Mouse (Mus musculus) liver, postnatal 0 days (tissue): ENCODE data around the gene Kera. TPM values are rescaled to one million over a fixed set of nuclear protein-coding genes. Genes with fewer than 3 reads are reported as not detected.

Experiments
- ATAC-seq: fragments of 200-750 bp; cut with Nextera tagmentation; 2 replicates; pipeline ENCODE4 v1.8.0; 2017; ENCODE audit warnings: mild to moderate bottlenecking, moderate library complexity
- DNase-seq: peaks from one replicate; pipeline ENCODE4 v3.0.0-alpha.2; 2016
- H3K27ac ChIP-seq: fragments of 300-500 bp; sonication (generic); 2 replicates; pipeline ENCODE4 v1.5.1; 2014; ENCODE audit warnings: antibody characterized with exemption, moderate library complexity, mild to moderate bottlenecking, low read depth
- H3K27me3 ChIP-seq: fragments of 300-500 bp; sonication (generic); 2 replicates; pipeline ENCODE4 v1.6.1; 2014; ENCODE audit warnings: low read length, control low read depth, mixed read lengths; ENCODE audit not compliant: insufficient read depth
- H3K36me3 ChIP-seq: fragments of 300-500 bp; sonication (generic); replicated peaks from 2 replicates; pipeline ENCODE4 v1.6.1; 2014; ENCODE audit warnings: mild to moderate bottlenecking, control low read depth, low read length, moderate library complexity, mixed read lengths; ENCODE audit not compliant: insufficient read depth
- H3K4me1 ChIP-seq: fragments of 300-500 bp; sonication (generic); 2 replicates; pipeline ENCODE4 v1.6.1; 2014; ENCODE audit warnings: antibody characterized with exemption, mild to moderate bottlenecking, control low read depth; ENCODE audit not compliant: insufficient read depth
- H3K4me2 ChIP-seq: fragments of 300-500 bp; sonication (generic); 2 replicates; pipeline ENCODE4 v1.6.1; 2014; ENCODE audit warnings: low read depth, mild to moderate bottlenecking, low read length, moderate library complexity, mixed read lengths
- H3K4me3 ChIP-seq: fragments of 300-500 bp; sonication (generic); 2 replicates; pipeline ENCODE4 v1.5.1; 2014; ENCODE audit warnings: low read depth, low read length
- H3K9ac ChIP-seq: fragments of 300-500 bp; sonication (generic); replicated peaks from 2 replicates; pipeline ENCODE4 v1.6.1; 2014; ENCODE audit warnings: mild to moderate bottlenecking, moderate library complexity
- H3K9me3 ChIP-seq: fragments of 300-500 bp; sonication (generic); 2 replicates; pipeline ENCODE4 v1.6.1; 2016; ENCODE audit warnings: mild to moderate bottlenecking, control low read depth, low read length, mixed read lengths
- CTCF ChIP-seq: sonication (generic); IDR thresholded peaks from 2 replicates; pipeline ENCODE4 v1.5.1; 2016; ENCODE audit warnings: antibody characterized with exemption, low read depth
- EP300 ChIP-seq: IDR thresholded peaks from 2 replicates; pipeline ENCODE4 v1.6.1; 2016; ENCODE audit warnings: antibody characterized with exemption, low read depth, mild to moderate bottlenecking
- WGBS: fragments of 180-500 bp; shearing (Covaris S2); extraction: QIAGEN DNeasy Blood & Tissue Kit; methylation state at CpG from one replicate; pipeline ENCODE4 v1.1.7; 2014; ENCODE audit not compliant: insufficient replicate concordance; 5-methylcytosine and 5-hydroxymethylcytosine counted together
- polyA plus RNA-seq: library from polyadenylated mRNA; unstranded; fragments of >200 nt; fragmentation: Nextera tagmentation; extraction: Ambion mirVana; gene quantifications from 2 replicates; pipeline ENCODE4 v1.2.1, GENCODE M21; 2015

The Kera gene
- not detected in 2 replicates for polyA plus RNA-seq

DNA sequence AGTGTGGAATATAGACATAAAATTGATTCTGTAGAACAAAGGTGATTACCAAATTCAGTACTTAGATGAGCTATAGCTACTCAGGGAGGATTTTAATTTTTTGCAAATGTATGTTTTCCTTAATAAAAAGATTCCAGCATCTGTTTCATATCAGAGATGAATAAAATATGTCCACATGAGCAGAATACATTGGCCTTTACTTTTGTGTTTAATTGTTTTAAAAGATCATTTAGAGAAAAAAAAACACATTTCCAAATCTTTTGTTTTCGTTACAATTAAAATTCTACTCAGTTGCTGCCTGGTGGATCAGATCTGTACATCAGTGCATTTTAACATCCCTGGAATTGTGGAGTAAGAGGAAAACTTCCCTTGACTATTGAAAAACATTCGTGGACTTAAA is at the start of gene Kera:
Gene Kera (plus strand): TSS at position 301 of the 400 bp plus-strand sequence.
- Histone ChIP-seq H3K4me2 (no peak within 1 kb of the TSS), H3K9me3 (no peaks in the 10 kb centered on the region), H3K4me1 (no peaks in the 10 kb centered on the region), H3K27ac (no peak within 1 kb of the TSS), H3K4me3 (no peak within 1 kb of the TSS), H3K9ac (no peak within 1 kb of the TSS), H3K27me3 (no peaks in the 10 kb centered on the region), H3K36me3 (no peaks in the 10 kb centered on the region)
- no peak for DNase-seq
- WGBS: 66% methylated on average over 2 of the region's 2 CpGs
- no peak for ATAC-seq
- TF ChIP-seq CTCF (no peak), EP300 (no peak)

DNA sequence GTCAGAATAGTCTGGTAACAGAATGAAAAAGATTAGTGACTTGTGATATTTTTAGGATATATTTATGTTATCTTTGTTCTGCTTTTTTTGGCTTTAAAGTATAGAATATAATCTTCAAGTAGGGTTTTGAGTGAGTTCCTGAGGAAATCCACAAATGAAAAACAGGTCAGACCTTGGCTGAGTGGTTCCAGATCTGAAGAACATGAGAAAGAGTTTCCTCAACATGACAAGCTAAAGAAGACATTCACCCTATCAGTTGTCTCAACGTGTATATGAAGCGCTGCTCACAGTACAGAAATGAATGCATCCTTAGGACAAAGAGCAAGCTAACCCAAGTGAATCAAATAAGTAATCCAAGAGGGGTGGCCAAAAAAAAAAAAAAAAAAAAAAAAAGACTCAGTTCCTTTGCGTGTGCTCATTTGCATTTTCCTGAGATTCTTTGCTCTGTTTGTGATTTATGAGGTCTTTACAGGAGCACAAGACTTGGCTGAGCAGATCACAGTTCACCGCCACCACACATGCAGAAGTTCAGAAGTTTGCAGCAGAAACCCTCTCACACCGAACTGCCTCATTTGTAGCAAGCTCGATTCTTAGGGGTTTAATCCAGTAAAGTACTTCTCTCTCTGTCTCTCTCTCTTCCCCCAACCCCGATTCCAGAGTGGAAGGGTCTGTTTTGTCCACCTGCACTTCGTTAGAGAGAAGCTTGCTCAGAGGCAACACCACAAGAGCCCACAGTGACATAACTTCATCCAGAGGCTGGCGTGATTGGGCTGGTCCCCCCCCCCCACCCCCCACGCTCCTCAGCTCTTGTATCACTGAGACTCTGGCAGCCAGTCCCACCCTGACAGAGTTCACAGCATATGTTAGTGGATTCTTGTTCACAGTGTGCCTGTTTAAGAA is 41.5 kb upstream of the Kera start, which contains the start of gene Lum:
Gene Lum (plus strand): TSS at position 172 of the 900 bp plus-strand sequence.
- no peak within 1 kb of the TSS for H3K4me2 ChIP-seq
- DNase-seq (no peak), ATAC-seq (no peak)
- H3K36me3 ChIP-seq: no peaks in the 10 kb centered on the region
- H3K4me3 ChIP-seq: no peak within 1 kb of the TSS
- H3K27ac ChIP-seq: no peak within 1 kb of the TSS
- no peaks in the 10 kb centered on the region for H3K4me1 ChIP-seq
- no peaks in the 10 kb centered on the region for H3K27me3 ChIP-seq
- H3K9me3 ChIP-seq: no peaks in the 10 kb centered on the region
- TF ChIP-seq EP300: no peak
- TF ChIP-seq CTCF: no peak
- no peak within 1 kb of the TSS for H3K9ac ChIP-seq
- WGBS: 52% methylated on average over 10 of the region's 10 CpGs

GRCm38 (mm10) chr10:97567489-97568135 is 39.1 kb upstream of the Kera start:
- Histone ChIP-seq H3K4me3 (no peak overlapping the region), H3K9me3 (no peaks in the 10 kb centered on the region), H3K4me1 (no peaks in the 10 kb centered on the region), H3K36me3 (no peaks in the 10 kb centered on the region), H3K27ac (no peak overlapping the region), H3K4me2 (no peak overlapping the region), H3K9ac (no peak overlapping the region), H3K27me3 (no peaks in the 10 kb centered on the region)
- ATAC-seq (no peak), DNase-seq (peak; percentile 15)
- TF ChIP-seq EP300 (no peak), CTCF (no peak)
- WGBS: 63% methylated on average over 8 of the region's 8 CpGs

GRCm38 (mm10) chr10:97582543-97583231 is 24.0 kb upstream of the Kera start:
- WGBS: 70% methylated on average over 4 of the region's 4 CpGs
- TF ChIP-seq EP300 (no peak), CTCF (no peak)
- H3K4me1 ChIP-seq: no peaks in the 10 kb centered on the region
- no peak for DNase-seq
- no peak for ATAC-seq
- no peaks in the 10 kb centered on the region for H3K27me3 ChIP-seq
- no peak overlapping the region for H3K4me2 ChIP-seq
- H3K27ac ChIP-seq: no peak overlapping the region
- no peaks in the 10 kb centered on the region for H3K9me3 ChIP-seq
- H3K9ac ChIP-seq: no peak overlapping the region
- no peaks in the 10 kb centered on the region for H3K36me3 ChIP-seq
- H3K4me3 ChIP-seq: no peak overlapping the region

DNA sequence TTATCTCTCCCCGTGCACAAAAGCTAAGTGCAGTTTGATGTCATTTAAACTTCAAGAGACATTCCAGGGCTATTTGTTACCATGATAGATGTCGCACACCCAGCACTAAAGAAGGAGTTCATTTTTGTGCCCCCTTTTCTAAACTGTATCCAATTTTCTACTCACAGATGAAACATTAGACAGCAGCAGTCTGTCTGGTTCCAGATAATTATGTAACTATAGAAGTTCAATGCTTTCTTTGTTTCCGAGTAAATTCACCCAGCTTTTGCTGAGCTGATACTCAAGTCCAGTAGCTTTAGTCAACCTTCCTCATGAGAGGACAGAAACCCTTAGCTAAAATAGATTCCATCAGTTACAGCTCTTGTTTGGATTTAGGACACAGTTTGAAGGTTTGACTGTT is 22.5 kb upstream of the Kera start:
- Histone ChIP-seq H3K4me2 (no peak overlapping the region), H3K4me3 (no peak overlapping the region), H3K27me3 (no peaks in the 10 kb centered on the region), H3K27ac (no peak overlapping the region), H3K9me3 (no peaks in the 10 kb centered on the region), H3K9ac (no peak overlapping the region), H3K36me3 (no peaks in the 10 kb centered on the region), H3K4me1 (no peaks in the 10 kb centered on the region)
- no peak for ATAC-seq
- 41% methylated on average over 3 of the region's 3 CpGs for WGBS
- TF ChIP-seq EP300: no peak
- no peak for TF ChIP-seq CTCF
- no peak for DNase-seq

DNA sequence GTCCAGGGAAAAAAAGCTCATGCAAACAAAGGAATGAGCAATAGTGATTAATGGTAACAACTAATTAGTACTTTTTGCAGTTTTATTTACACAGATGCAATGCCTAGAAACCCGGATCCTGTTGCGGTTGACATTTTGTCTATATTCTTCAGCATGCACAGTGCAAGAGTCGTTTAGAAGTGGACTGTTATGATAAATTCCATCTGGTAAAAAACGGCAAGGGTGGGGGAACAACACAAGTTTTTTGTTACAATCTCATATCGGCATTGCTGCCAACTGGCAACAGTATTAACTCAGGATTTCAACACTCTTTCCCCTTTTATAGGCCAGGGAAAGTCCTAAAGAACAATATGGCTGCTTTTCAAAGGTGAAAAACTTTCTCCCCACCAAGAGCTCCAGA is 19.5 kb upstream of the Kera start:
- 70% methylated on average over 5 of the region's 5 CpGs for WGBS
- Histone ChIP-seq H3K4me1 (no peaks in the 10 kb centered on the region), H3K36me3 (no peaks in the 10 kb centered on the region), H3K9ac (no peak overlapping the region), H3K27me3 (no peaks in the 10 kb centered on the region), H3K9me3 (no peaks in the 10 kb centered on the region), H3K4me2 (no peak overlapping the region), H3K4me3 (no peak overlapping the region), H3K27ac (no peak overlapping the region)
- no peak for TF ChIP-seq CTCF
- ATAC-seq (no peak), DNase-seq (no peak)
